Mouse (Mus musculus): ENCODE measurements around the gene Cdipt. TPM values are rescaled to one million over a fixed set of nuclear protein-coding genes. Genes with fewer than 3 reads are reported as not detected.

Cdipt gene
- polyA plus RNA-seq, 1 experiment from 2014 or later: 109 TPM

DNA sequence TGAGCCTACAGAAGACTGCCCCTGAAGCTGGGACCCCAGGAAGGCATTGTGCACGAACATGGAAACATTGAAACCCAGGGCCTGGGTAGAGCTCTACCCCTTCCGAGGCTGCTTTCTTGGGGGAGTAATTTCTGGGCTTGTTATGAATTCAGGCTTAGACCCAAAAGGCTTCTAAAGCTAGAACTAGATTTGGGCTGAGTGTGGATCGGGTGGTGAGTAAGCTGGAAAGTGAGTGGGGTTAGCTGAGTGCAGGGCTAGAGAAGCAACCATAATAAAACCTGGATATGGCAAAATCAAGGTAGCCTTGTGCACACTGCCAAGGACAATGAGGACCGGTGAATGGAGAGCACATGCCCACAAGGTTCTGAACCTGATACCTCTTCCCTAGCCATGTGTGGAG is 13.7 kb upstream of the Cdipt start:
- 87% methylated on average over 4 of the region's 4 CpGs for WGBS
- Histone ChIP-seq H3K27ac (ENCODE audit: low read depth) (no peak overlapping the region), H3K4me2 (ENCODE audit: low read length) (no peak overlapping the region), H3K27me3 (replicated peaks; ENCODE audit: control insufficient read depth, insufficient read depth, low read length) (peaks cover 18% of the 10 kb centered on the region), H3K4me1 (replicated peaks; ENCODE audit: control insufficient read depth, insufficient read depth, low read length) (no peaks in the 10 kb centered on the region), H3K9ac (ENCODE audit: low read length) (no peak overlapping the region), H3K36me3 (ENCODE audit: control insufficient read depth, insufficient read depth, low read length) (no peaks in the 10 kb centered on the region), H3K9me3 (ENCODE audit: control insufficient read depth, low read length) (no peaks in the 10 kb centered on the region), H3K4me3 (ENCODE audit: low read depth, low read length) (no peak overlapping the region)
- DNase-seq (ENCODE audit: low spot score) (no peak), ATAC-seq (replicated peaks; ENCODE audit: low FRiP score, low TSS enrichment, low read depth) (no peak)

DNA sequence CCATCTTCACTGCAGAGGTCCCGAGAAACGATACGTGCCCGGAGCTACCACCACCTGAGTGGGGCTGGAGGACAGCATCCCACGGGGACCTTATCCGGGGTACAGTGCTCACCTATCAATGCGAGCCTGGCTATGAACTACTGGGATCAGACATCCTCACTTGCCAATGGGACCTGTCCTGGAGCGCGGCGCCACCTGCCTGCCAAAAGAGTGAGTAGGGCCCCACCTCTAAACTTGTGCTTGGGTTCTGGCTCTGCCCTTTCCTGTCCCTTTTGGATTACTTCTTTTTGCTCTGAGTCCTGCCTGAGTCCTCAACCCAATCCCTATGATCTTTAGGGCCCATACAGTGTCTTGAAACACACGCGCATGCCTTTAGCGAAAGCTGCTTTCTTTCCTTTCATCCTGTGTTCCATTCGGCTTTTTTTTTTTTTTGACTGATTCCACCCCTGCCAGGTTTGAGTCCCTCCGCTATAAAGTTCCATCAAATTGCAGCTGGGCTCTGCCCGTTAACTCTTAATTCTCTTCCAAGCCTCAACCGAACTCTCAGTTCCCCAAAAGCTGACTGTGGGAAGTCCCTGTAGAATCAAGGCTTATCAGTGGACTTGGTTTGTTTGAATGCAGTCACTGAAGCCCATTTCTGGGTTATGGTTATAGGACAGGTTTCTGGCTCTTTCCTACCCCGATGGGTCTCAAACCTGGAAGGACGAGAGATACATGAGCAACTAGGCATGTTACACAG is 12.0 kb upstream of the Cdipt start:
- ATAC-seq (replicated peaks; ENCODE audit: low FRiP score, low TSS enrichment, low read depth) (no peak), DNase-seq (ENCODE audit: low spot score) (no peak)
- Histone ChIP-seq H3K4me2 (ENCODE audit: low read length) (no peak overlapping the region), H3K9me3 (ENCODE audit: control insufficient read depth, low read length) (no peaks in the 10 kb centered on the region), H3K4me3 (ENCODE audit: low read depth, low read length) (no peak overlapping the region), H3K27me3 (replicated peaks; ENCODE audit: control insufficient read depth, insufficient read depth, low read length) (peaks cover 18% of the 10 kb centered on the region), H3K27ac (ENCODE audit: low read depth) (no peak overlapping the region), H3K9ac (ENCODE audit: low read length) (no peak overlapping the region), H3K36me3 (ENCODE audit: control insufficient read depth, insufficient read depth, low read length) (no peaks in the 10 kb centered on the region), H3K4me1 (replicated peaks; ENCODE audit: control insufficient read depth, insufficient read depth, low read length) (no peaks in the 10 kb centered on the region)
- whole genome bisulfite sequencing: 25% methylated on average over 19 of the region's 19 CpGs

DNA sequence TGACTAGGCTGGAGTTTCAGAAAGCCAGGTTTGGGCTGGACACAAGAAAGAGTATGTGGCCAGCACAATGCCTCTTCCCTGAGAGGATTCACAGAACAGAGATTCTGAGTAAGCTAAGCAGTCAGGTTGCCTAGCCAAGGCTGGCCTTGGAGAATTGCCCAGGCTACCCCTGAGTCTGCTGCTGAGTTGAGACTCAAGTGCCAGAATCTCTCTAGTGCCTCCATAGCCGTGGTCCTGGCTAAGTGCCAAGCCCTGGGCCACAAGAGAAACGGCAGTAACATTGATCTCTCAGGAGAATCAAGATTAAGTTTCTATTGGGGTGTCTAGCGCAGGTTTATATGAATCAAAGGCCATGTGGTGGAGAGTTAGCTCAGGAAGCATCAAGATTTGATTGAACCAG is 10.1 kb upstream of the Cdipt start:
- no peaks in the 10 kb centered on the region for H3K4me1 ChIP-seq (replicated peaks; ENCODE audit: control insufficient read depth, insufficient read depth, low read length)
- no peaks in the 10 kb centered on the region for H3K9me3 ChIP-seq (ENCODE audit: control insufficient read depth, low read length)
- no peak overlapping the region for H3K4me3 ChIP-seq (ENCODE audit: low read depth, low read length)
- H3K36me3 ChIP-seq (ENCODE audit: control insufficient read depth, insufficient read depth, low read length): no peaks in the 10 kb centered on the region
- ATAC-seq (replicated peaks; ENCODE audit: low FRiP score, low TSS enrichment, low read depth) (no peak), DNase-seq (ENCODE audit: low spot score) (no peak)
- no peak overlapping the region for H3K27ac ChIP-seq (ENCODE audit: low read depth)
- 65% methylated on average over 3 of the region's 3 CpGs for WGBS
- no peak overlapping the region for H3K4me2 ChIP-seq (ENCODE audit: low read length)
- no peak overlapping the region for H3K9ac ChIP-seq (ENCODE audit: low read length)
- peaks cover 18% of the 10 kb centered on the region for H3K27me3 ChIP-seq (replicated peaks; ENCODE audit: control insufficient read depth, insufficient read depth, low read length)

DNA sequence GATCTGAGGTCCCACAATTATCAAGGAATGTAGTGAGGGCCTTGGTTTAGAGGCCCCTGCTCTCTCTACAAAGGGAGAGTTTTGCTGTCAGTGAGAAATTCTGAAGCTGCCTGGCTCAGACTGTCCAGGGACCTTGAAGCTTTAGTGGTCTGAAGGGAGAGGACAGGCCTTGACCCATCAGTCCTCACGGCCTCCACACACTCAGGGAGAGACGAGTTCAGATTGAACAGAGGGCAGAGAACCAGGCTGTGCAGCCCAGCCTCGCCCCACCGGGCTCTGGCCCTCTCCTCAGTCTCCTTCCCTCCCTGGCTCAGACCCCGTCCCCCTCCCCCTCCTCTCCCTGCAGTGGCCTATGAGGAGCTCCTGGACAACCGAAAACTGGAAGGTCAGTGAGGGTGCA is 8.4 kb upstream of the Cdipt start:
- no peak for ATAC-seq (replicated peaks; ENCODE audit: low FRiP score, low TSS enrichment, low read depth)
- no peak overlapping the region for H3K4me2 ChIP-seq (ENCODE audit: low read length)
- no peak overlapping the region for H3K27ac ChIP-seq (ENCODE audit: low read depth)
- no peak for DNase-seq (ENCODE audit: low spot score)
- 62% methylated on average over 6 of the region's 6 CpGs for WGBS
- peaks cover 14% of the 10 kb centered on the region for H3K27me3 ChIP-seq (replicated peaks; ENCODE audit: control insufficient read depth, insufficient read depth, low read length)
- no peak overlapping the region for H3K4me3 ChIP-seq (ENCODE audit: low read depth, low read length)
- no peak overlapping the region for H3K9ac ChIP-seq (ENCODE audit: low read length)
- no peaks in the 10 kb centered on the region for H3K36me3 ChIP-seq (ENCODE audit: control insufficient read depth, insufficient read depth, low read length)
- no peaks in the 10 kb centered on the region for H3K4me1 ChIP-seq (replicated peaks; ENCODE audit: control insufficient read depth, insufficient read depth, low read length)
- no peaks in the 10 kb centered on the region for H3K9me3 ChIP-seq (ENCODE audit: control insufficient read depth, low read length)

DNA sequence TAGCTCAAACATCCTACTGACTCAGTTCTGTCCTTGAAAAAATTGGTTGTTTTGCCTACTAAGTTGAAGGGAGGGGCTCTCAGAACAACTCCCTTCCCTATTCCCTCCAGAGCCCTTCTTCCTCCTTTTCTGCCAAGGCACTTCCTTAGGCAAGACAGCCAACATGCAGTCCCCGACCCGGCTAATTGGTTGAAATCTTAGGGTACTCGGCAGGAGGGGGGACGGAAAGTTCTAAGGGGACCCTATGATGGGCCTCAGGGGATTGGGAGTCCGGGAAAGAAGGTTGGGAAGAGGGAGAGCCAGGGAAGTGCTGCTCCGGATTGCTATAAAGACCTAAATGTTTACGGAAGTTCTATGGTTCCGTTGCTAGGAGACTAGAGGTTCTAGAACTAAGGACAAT is 221 bp upstream of the Cdipt start:
- H3K9ac ChIP-seq (ENCODE audit: low read length): peak overlapping the region; percentile 94; the same call in 1 of the 2 replicates
- 0 out of 2 replicates have a peak, but pooled peaks have one; percentile 0 for ATAC-seq (replicated peaks; ENCODE audit: low FRiP score, low TSS enrichment, low read depth)

GRCm38 (mm10) chr7:126975950-126976866 is 494 bp downstream of the Cdipt start, which contains the start of gene Cdiptos:
Gene Cdiptos, minus strand, starts transcription at chr7:126976098.
- peak; percentile 99 for DNase-seq (ENCODE audit: low spot score)
- no peaks in the 10 kb centered on the region for H3K9me3 ChIP-seq (ENCODE audit: control insufficient read depth, low read length)
- H3K27me3 ChIP-seq (replicated peaks; ENCODE audit: control insufficient read depth, insufficient read depth, low read length): no peaks in the 10 kb centered on the region
- peak within 1 kb of the TSS; percentile 94 for H3K9ac ChIP-seq (ENCODE audit: low read length)
- H3K4me3 ChIP-seq (ENCODE audit: low read depth, low read length): peak within 1 kb of the TSS; percentile 97
- peak; percentile 95 for ATAC-seq (replicated peaks; ENCODE audit: low FRiP score, low TSS enrichment, low read depth)
- peak within 1 kb of the TSS; percentile 94 for H3K27ac ChIP-seq (ENCODE audit: low read depth)
- WGBS: under 1% methylated on average over 55 of the region's 55 CpGs
- peaks cover 34% of the 10 kb centered on the region for H3K36me3 ChIP-seq (ENCODE audit: control insufficient read depth, insufficient read depth, low read length)
- H3K4me1 ChIP-seq (replicated peaks; ENCODE audit: control insufficient read depth, insufficient read depth, low read length): 0 out of 2 replicates have a peak, but pooled peaks cover 5% of the 10 kb centered on the region
- H3K4me2 ChIP-seq (ENCODE audit: low read length): peak within 1 kb of the TSS; percentile 66

More for the DNA sequence above, 221 bp upstream of the Cdipt start:
- Histone ChIP-seq H3K27me3 (replicated peaks; ENCODE audit: control insufficient read depth, insufficient read depth, low read length) (no peaks in the 10 kb centered on the region), H3K27ac (ENCODE audit: low read depth) (peak overlapping the region; percentile 49; the same call in 1 of the 2 replicates), H3K4me2 (ENCODE audit: low read length) (peak overlapping the region; percentile 66), H3K4me3 (ENCODE audit: low read depth, low read length) (peak overlapping the region; percentile 97), H3K4me1 (replicated peaks; ENCODE audit: control insufficient read depth, insufficient read depth, low read length) (0 out of 2 replicates have a peak, but pooled peaks cover 5% of the 10 kb centered on the region), H3K36me3 (ENCODE audit: control insufficient read depth, insufficient read depth, low read length) (peaks cover 28% of the 10 kb centered on the region), H3K9me3 (ENCODE audit: control insufficient read depth, low read length) (no peaks in the 10 kb centered on the region)
- DNase-seq (ENCODE audit: low spot score): no peak
- 14% methylated on average over 8 of the region's 8 CpGs for WGBS

DNA sequence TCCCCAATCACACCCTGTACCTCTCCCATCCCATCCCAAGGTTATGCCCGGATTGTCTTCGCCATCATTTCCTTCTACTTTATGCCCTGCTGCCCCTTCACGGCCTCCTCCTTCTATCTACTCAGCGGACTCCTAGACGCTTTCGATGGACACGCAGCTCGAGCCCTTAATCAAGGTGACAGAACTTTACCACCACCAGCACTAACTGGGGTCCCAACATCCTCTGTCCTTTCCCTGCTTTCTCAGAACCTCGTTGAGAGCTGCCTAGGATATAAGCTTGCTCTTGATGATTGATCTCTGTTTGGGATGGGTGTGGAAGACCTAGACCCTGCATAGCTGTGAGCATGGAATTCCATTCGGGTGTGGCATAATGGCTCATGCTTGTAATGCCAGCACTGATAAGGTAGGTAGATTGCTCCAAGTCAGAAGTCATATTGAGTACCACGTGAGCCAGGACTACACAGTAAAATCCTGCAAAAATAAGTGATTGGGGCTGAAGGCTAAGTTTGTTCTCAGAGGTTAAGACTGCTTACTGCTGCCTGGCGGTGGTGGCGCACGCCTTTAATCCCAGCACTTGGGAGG is 1.3 kb downstream of the Cdipt start:
- Histone ChIP-seq H3K27ac (ENCODE audit: low read depth) (peak overlapping the region; percentile 94), H3K4me1 (replicated peaks; ENCODE audit: control insufficient read depth, insufficient read depth, low read length) (0 out of 2 replicates have a peak, but pooled peaks cover 5% of the 10 kb centered on the region), H3K9me3 (ENCODE audit: control insufficient read depth, low read length) (no peaks in the 10 kb centered on the region), H3K36me3 (ENCODE audit: control insufficient read depth, insufficient read depth, low read length) (peaks cover 35% of the 10 kb centered on the region), H3K4me2 (ENCODE audit: low read length) (peak overlapping the region; percentile 66), H3K27me3 (replicated peaks; ENCODE audit: control insufficient read depth, insufficient read depth, low read length) (no peaks in the 10 kb centered on the region), H3K4me3 (ENCODE audit: low read depth, low read length) (peak overlapping the region; percentile 97), H3K9ac (ENCODE audit: low read length) (peak overlapping the region; percentile 94)
- WGBS: 23% methylated on average over 14 of the region's 14 CpGs
- DNase-seq (ENCODE audit: low spot score) (peak; percentile 71), ATAC-seq (replicated peaks; ENCODE audit: low FRiP score, low TSS enrichment, low read depth) (0 out of 2 replicates have a peak, but pooled peaks have one; percentile 40)

- ATAC-seq (replicated peaks; ENCODE audit: low FRiP score, low TSS enrichment, low read depth) (no peak), DNase-seq (ENCODE audit: low spot score) (no peak)
- H3K4me1 ChIP-seq (replicated peaks; ENCODE audit: control insufficient read depth, insufficient read depth, low read length): 0 out of 2 replicates have a peak, but pooled peaks cover 5% of the 10 kb centered on the region
- WGBS: 87% methylated on average over 6 of the region's 6 CpGs
- no peaks in the 10 kb centered on the region for H3K9me3 ChIP-seq (ENCODE audit: control insufficient read depth, low read length)
- no peak overlapping the region for H3K27ac ChIP-seq (ENCODE audit: low read depth)
- H3K36me3 ChIP-seq (ENCODE audit: control insufficient read depth, insufficient read depth, low read length): peaks cover 35% of the 10 kb centered on the region
- H3K9ac ChIP-seq (ENCODE audit: low read length): no peak overlapping the region
- no peak overlapping the region for H3K4me3 ChIP-seq (ENCODE audit: low read depth, low read length)
- H3K4me2 ChIP-seq (ENCODE audit: low read length): no peak overlapping the region
- no peaks in the 10 kb centered on the region for H3K27me3 ChIP-seq (replicated peaks; ENCODE audit: control insufficient read depth, insufficient read depth, low read length)
Observed at GRCm38 (mm10) chr7:126978841-126979240, 3.1 kb downstream of the Cdipt start.
